Comparison of ENCODE assay signal across 8 mouse cellular contexts in the genomic region with DNA sequence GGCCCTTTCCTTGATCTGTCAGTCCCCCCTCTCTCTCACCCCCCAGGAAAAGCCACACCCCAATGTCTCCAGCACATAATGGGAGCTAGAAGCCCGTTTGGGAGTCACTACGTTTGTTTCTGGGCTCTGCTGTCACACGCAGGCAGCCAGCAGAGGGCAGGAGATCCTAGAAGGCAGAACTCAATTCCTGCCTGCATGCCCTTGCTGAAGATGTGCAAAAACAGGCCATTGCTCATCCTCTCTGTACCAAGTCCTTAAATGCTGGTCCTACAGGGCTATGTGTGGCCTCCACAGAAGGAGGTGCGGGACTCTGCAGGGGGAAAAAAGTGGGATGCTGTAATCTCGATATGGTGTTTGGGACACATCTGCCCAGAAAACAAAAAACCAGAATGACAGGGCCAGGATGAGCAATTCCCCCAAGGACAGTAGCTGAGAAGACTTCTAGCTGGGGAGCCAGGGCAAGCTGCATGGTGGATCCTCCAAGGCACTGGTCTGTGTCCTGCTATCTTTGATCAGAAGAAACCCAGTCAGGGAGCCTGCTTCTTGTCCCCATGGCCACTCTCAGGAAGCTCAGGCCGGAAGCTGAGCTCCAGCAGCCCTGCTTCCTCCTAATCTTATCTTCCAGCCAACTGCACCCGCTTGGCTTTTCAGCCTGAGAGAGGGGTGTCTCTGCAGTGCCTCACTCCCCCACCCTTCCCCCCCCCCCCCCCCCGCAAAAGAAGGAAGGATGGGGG. TPM values are rescaled to one million over a fixed set of nuclear protein-coding genes. Genes with fewer than 3 reads are reported as not detected.
A peak's percentile ranks its signal among the peaks of the same experiment; 100 is the strongest.
DNase-seq lines count a peak whose midpoint lies in the region; ATAC-seq and TF ChIP-seq lines count a peak whose summit lies in the region.

No protein-coding gene starts in this region.

- H3K36me3 ChIP-seq in hindbrain, embryonic 13.5 days = 0 out of 2 replicates have a peak, but pooled peaks cover 3% of the 10 kb centered on the region

- no peak for TF ChIP-seq POLR2A in cerebellum, adult 2 months (IDR thresholded peaks at IDR 0.05; ENCODE audit: borderline replicate concordance, insufficient read depth, low read length)

- H3K27ac ChIP-seq in cerebellum, adult 2 months (ENCODE audit: insufficient read depth, low read length) = no peak overlapping the region
- peak overlapping the region; percentile 26; the same call in 1 of the 2 replicates for H3K27ac ChIP-seq in hindbrain, embryonic 13.5 days

- peaks cover 27% of the 10 kb centered on the region for H3K4me1 ChIP-seq in cerebellum, adult 2 months (ENCODE audit: control insufficient read depth, insufficient read depth, low read length)
- peaks cover 60% of the 10 kb centered on the region for H3K4me1 ChIP-seq in hindbrain, embryonic 13.5 days (replicated peaks)

- no peak overlapping the region for H3K4me2 ChIP-seq in hindbrain, embryonic 13.5 days

- peak; percentile 87 for TF ChIP-seq CTCF in cerebellum, adult 2 months (IDR thresholded peaks at IDR 0.05; ENCODE audit: borderline replicate concordance, insufficient read depth, low read depth, low read length)

- 32% methylated on average over 8 of the region's 8 CpGs for WGBS in cerebellum, adult 2 months
- WGBS in hindbrain, embryonic 13.5 days = 38% methylated on average over 7 of the region's 8 CpGs

- peak overlapping the region; percentile 6; the same call in 1 of the 2 replicates for H3K9ac ChIP-seq in hindbrain, embryonic 13.5 days

- no peaks in the 10 kb centered on the region for H3K9me3 ChIP-seq in hindbrain, embryonic 13.5 days

- DNase-seq in cerebellum, adult 2 months = peak; percentile 56 to 60
- DNase-seq in c-Kit-positive CD71-positive TER-119-positive erythroid progenitor cells, embryonic 14.5 days (ENCODE audit: low spot score) = peak; percentile 65
- DNase-seq in frontal cortex, postnatal 25 days (ENCODE audit: low spot score in 2 of 2) = peak; percentile 47 to 51
- peak; percentile 59 to 62 for DNase-seq in layer of hippocampus, postnatal 36 days
- DNase-seq in lung, postnatal 4 days = peak; percentile 76 to 81
- DNase-seq in right cerebral cortex, adult 2 months (ENCODE audit: low spot score in 2 of 2) = peak; percentile 73 to 74

- no peak overlapping the region for H3K4me3 ChIP-seq in cerebellum, adult 2 months (replicated peaks; ENCODE audit: insufficient read depth, low read depth, low read length)
- H3K4me3 ChIP-seq in hindbrain, embryonic 13.5 days = no peak overlapping the region

- no peaks in the 10 kb centered on the region for H3K27me3 ChIP-seq in cerebellum, adult 2 months (ENCODE audit: control insufficient read depth, insufficient read depth, low read length)
- 0 out of 2 replicates have a peak, but pooled peaks cover 4% of the 10 kb centered on the region for H3K27me3 ChIP-seq in hindbrain, embryonic 13.5 days

- ATAC-seq in cerebellum, adult (ENCODE audit: insufficient number of reproducible peaks, low FRiP score, low TSS enrichment) = no peak
- peak; percentile 26; the same call in 1 of the 2 replicates for ATAC-seq in hindbrain, embryonic 13.5 days (ENCODE audit: low FRiP score)

RNA-seq across cellular contexts. Expression of a gene that starts 10.4 kb away (rescaled TPM):
- 0.57 and 0.60 TPM in 2 replicates for polyA plus RNA-seq in cerebellum, adult 2 months (2012; rRNA removed)
- polyA plus RNA-seq in hindbrain, embryonic 13.5 days (2015; fragmentation: Nextera tagmentation; extraction: Ambion mirVana) = 0.30 and 0.49 TPM in 2 replicates
- 1 to 10 TPM; 1.1 to 1.2 TPM for total RNA-seq in layer of hippocampus, postnatal 36 days (2021)

RNA-seq across cellular contexts. Expression of a gene that starts 22.4 kb away (rescaled TPM):
- 20.9 and 21.9 TPM in 2 replicates for polyA plus RNA-seq in cerebellum, adult 2 months (2012; rRNA removed)
- 15.3 and 16.3 TPM in 2 replicates for polyA plus RNA-seq in hindbrain, embryonic 13.5 days (2015; fragmentation: Nextera tagmentation; extraction: Ambion mirVana)
- total RNA-seq in layer of hippocampus, postnatal 36 days (2021) = 10 to 100 TPM; 48.6 to 48.8 TPM

RNA-seq across cellular contexts. Expression of a gene that starts 36.4 kb away (rescaled TPM):
- polyA plus RNA-seq in cerebellum, adult 2 months (2012; rRNA removed) = 19.2 and 22.0 TPM in 2 replicates
- 17.3 and 18.4 TPM in 2 replicates for polyA plus RNA-seq in hindbrain, embryonic 13.5 days (2015; fragmentation: Nextera tagmentation; extraction: Ambion mirVana)
- total RNA-seq in layer of hippocampus, postnatal 36 days (2021) = 10 to 100 TPM; 10.1 to 10.2 TPM

RNA-seq across cellular contexts. Expression of a gene that starts 43.6 kb away (rescaled TPM):
- polyA plus RNA-seq in cerebellum, adult 2 months (2012; rRNA removed) = 0.73 and 1.1 TPM in 2 replicates
- 0.27 TPM in 1 of 2 replicates, not detected in the other for polyA plus RNA-seq in hindbrain, embryonic 13.5 days (2015; fragmentation: Nextera tagmentation; extraction: Ambion mirVana)
- under 1 TPM; 0.25 to 0.42 TPM for total RNA-seq in layer of hippocampus, postnatal 36 days (2021)
